Mouse (Mus musculus): Measurements from ENCODE around the gene St3gal2. TPM values are rescaled to one million over a fixed set of nuclear protein-coding genes. Genes with fewer than 3 reads are reported as not detected.

Gene St3gal2
- 18.3 and 20.5 TPM in 2 replicates for polyA plus RNA-seq (2015; fragmentation: Nextera tagmentation; extraction: Ambion mirVana)

- H3K9me3 ChIP-seq, result no peaks in the 10 kb centered on the region
- H3K9ac ChIP-seq, result peak within 1 kb of the TSS; percentile 92
- H3K4me2 ChIP-seq, result peak within 1 kb of the TSS; percentile 71
- ATAC-seq (ENCODE audit: borderline replicate concordance, extremely low read depth, low FRiP score, low TSS enrichment), result peak; percentile 98
- H3K4me3 ChIP-seq, result peak within 1 kb of the TSS; percentile 88
- no peaks in the 10 kb centered on the region for H3K27me3 ChIP-seq
- peak within 1 kb of the TSS; percentile 69 for H3K27ac ChIP-seq
- WGBS, result 1% methylated on average over 36 of the region's 36 CpGs
- H3K4me1 ChIP-seq, result peaks cover 22% of the 10 kb centered on the region
- H3K36me3 ChIP-seq, result no peaks in the 10 kb centered on the region
Measured at GRCm38 (mm10) chr8:110919341-110920031, at the start of gene St3gal2. Gene St3gal2, plus strand, starts transcription at chr8:110919922.

- 89% methylated on average over 2 of the region's 2 CpGs for WGBS
- H3K9me3 ChIP-seq, result no peaks in the 10 kb centered on the region
- H3K9ac ChIP-seq, result no peak overlapping the region
- H3K36me3 ChIP-seq, result peaks cover 89% of the 10 kb centered on the region
- ATAC-seq (ENCODE audit: borderline replicate concordance, extremely low read depth, low FRiP score, low TSS enrichment), result no peak
- no peak overlapping the region for H3K4me2 ChIP-seq
- no peak overlapping the region for H3K4me3 ChIP-seq
- no peak overlapping the region for H3K27ac ChIP-seq
- no peaks in the 10 kb centered on the region for H3K4me1 ChIP-seq
- H3K27me3 ChIP-seq, result no peaks in the 10 kb centered on the region
Measured at GRCm38 (mm10) chr8:110870501-110870900, 49.2 kb upstream of the St3gal2 start.

DNA sequence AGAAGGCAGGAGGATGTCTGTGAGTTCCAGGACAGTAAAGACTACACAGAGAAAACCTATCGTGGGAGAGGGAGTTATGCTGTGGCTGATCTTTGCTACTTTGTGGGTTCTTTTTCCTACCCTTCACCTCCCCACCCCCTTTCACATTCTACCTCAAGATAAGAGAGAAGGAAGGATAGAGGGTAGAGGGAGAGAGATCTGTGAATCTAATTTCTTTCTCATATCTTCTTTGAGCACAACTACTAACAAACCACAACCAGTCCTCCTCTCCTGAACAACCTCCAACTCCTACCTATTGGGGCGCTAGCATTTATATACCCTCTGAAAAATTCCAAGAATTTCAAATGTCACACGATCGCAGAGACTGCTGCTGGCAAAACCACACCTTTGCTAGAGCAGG is 41.9 kb upstream of the St3gal2 start:
- ATAC-seq (ENCODE audit: borderline replicate concordance, extremely low read depth, low FRiP score, low TSS enrichment), result no peak
- Histone ChIP-seq H3K4me3 (no peak overlapping the region), H3K4me1 (no peaks in the 10 kb centered on the region), H3K27ac (no peak overlapping the region), H3K27me3 (no peaks in the 10 kb centered on the region), H3K9me3 (no peaks in the 10 kb centered on the region), H3K36me3 (peaks cover 83% of the 10 kb centered on the region), H3K9ac (no peak overlapping the region), H3K4me2 (no peak overlapping the region)
- 83% methylated on average over 4 of the region's 4 CpGs for WGBS

GRCm38 (mm10) chr8:110881741-110882310 is 37.9 kb upstream of the St3gal2 start:
- Histone ChIP-seq H3K36me3 (peaks cover 72% of the 10 kb centered on the region), H3K27me3 (no peaks in the 10 kb centered on the region), H3K4me2 (no peak overlapping the region), H3K4me3 (no peak overlapping the region), H3K9me3 (no peaks in the 10 kb centered on the region), H3K9ac (no peak overlapping the region), H3K27ac (no peak overlapping the region), H3K4me1 (no peaks in the 10 kb centered on the region)
- ATAC-seq (ENCODE audit: borderline replicate concordance, extremely low read depth, low FRiP score, low TSS enrichment), result no peak
- WGBS, result 91% methylated on average over 10 of the region's 10 CpGs

GRCm38 (mm10) chr8:110883824-110884223 is 35.9 kb upstream of the St3gal2 start:
- H3K4me2 ChIP-seq, result no peak overlapping the region
- no peaks in the 10 kb centered on the region for H3K27me3 ChIP-seq
- 94% methylated on average over 18 of the region's 18 CpGs for WGBS
- no peak for ATAC-seq (ENCODE audit: borderline replicate concordance, extremely low read depth, low FRiP score, low TSS enrichment)
- peaks cover 58% of the 10 kb centered on the region for H3K36me3 ChIP-seq
- H3K9ac ChIP-seq, result no peak overlapping the region
- H3K4me3 ChIP-seq, result no peak overlapping the region
- H3K9me3 ChIP-seq, result no peaks in the 10 kb centered on the region
- H3K27ac ChIP-seq, result no peak overlapping the region
- no peaks in the 10 kb centered on the region for H3K4me1 ChIP-seq

DNA sequence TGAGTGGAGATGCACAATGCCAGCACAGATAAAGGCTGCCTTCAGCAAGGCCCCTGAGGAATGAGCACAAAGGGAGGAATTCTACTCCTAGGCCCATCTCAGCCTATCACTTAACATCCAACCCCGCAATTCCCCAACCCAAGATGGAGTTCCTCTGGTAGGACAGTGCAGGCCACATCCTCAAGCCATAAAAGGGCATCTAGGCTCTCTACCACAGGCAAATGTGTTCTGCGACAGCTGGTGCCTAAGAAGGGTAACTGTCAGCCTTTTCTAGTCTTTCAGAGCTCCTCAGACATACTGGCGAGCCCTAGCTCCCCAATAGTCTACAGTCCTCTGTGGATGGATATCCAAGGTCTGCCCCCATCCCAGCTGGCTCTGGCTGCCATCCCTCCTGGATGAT is 33.1 kb upstream of the St3gal2 start:
- Histone ChIP-seq H3K27ac (no peak overlapping the region), H3K4me2 (no peak overlapping the region), H3K4me1 (no peaks in the 10 kb centered on the region), H3K27me3 (no peaks in the 10 kb centered on the region), H3K9me3 (no peaks in the 10 kb centered on the region), H3K4me3 (no peak overlapping the region), H3K36me3 (peaks cover 33% of the 10 kb centered on the region), H3K9ac (no peak overlapping the region)
- 90% methylated on average over 3 of the region's 3 CpGs for WGBS
- no peak for ATAC-seq (ENCODE audit: borderline replicate concordance, extremely low read depth, low FRiP score, low TSS enrichment)

DNA sequence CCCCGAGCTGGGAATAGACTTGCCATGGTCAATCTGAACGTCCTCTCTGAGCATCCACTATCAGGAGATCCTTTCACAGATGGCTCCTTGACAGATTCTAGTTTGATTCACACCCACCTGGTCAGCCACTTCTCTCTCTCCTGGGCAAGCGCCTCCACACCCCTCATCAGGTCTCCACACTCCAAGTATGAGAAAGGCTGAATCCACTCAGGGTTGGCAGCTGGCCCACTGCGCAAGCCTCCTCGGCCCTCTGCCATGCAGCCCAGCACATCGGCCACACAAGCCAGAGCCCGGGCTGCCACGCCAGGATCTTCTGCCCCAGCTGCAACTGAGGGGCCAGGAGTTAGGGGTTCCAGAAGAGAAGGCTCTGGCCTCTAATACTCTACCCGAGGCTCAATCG is 32.2 kb upstream of the St3gal2 start:
- ATAC-seq (ENCODE audit: borderline replicate concordance, extremely low read depth, low FRiP score, low TSS enrichment), result no peak
- no peak overlapping the region for H3K27ac ChIP-seq
- H3K9me3 ChIP-seq, result no peaks in the 10 kb centered on the region
- no peak overlapping the region for H3K4me3 ChIP-seq
- H3K27me3 ChIP-seq, result no peaks in the 10 kb centered on the region
- peaks cover 24% of the 10 kb centered on the region for H3K36me3 ChIP-seq
- H3K4me1 ChIP-seq, result no peaks in the 10 kb centered on the region
- WGBS, result 89% methylated on average over 10 of the region's 10 CpGs
- no peak overlapping the region for H3K4me2 ChIP-seq
- H3K9ac ChIP-seq, result no peak overlapping the region

- 87% methylated on average over 8 of the region's 8 CpGs for WGBS
- Histone ChIP-seq H3K4me2 (no peak overlapping the region), H3K36me3 (peaks cover 15% of the 10 kb centered on the region), H3K27ac (no peak overlapping the region), H3K9me3 (no peaks in the 10 kb centered on the region), H3K27me3 (no peaks in the 10 kb centered on the region), H3K9ac (no peak overlapping the region), H3K4me3 (no peak overlapping the region), H3K4me1 (no peaks in the 10 kb centered on the region)
- no peak for ATAC-seq (ENCODE audit: borderline replicate concordance, extremely low read depth, low FRiP score, low TSS enrichment)
Measured at GRCm38 (mm10) chr8:110888441-110888840, 31.3 kb upstream of the St3gal2 start.

- Histone ChIP-seq H3K27ac (no peak overlapping the region), H3K4me2 (no peak overlapping the region), H3K36me3 (peaks cover 11% of the 10 kb centered on the region), H3K9me3 (no peaks in the 10 kb centered on the region), H3K4me3 (no peak overlapping the region), H3K9ac (no peak overlapping the region), H3K4me1 (no peaks in the 10 kb centered on the region), H3K27me3 (no peaks in the 10 kb centered on the region)
- ATAC-seq (ENCODE audit: borderline replicate concordance, extremely low read depth, low FRiP score, low TSS enrichment), result no peak
- WGBS, result 84% methylated on average over 16 of the region's 16 CpGs
Measured at GRCm38 (mm10) chr8:110888860-110889259, 30.9 kb upstream of the St3gal2 start.

DNA sequence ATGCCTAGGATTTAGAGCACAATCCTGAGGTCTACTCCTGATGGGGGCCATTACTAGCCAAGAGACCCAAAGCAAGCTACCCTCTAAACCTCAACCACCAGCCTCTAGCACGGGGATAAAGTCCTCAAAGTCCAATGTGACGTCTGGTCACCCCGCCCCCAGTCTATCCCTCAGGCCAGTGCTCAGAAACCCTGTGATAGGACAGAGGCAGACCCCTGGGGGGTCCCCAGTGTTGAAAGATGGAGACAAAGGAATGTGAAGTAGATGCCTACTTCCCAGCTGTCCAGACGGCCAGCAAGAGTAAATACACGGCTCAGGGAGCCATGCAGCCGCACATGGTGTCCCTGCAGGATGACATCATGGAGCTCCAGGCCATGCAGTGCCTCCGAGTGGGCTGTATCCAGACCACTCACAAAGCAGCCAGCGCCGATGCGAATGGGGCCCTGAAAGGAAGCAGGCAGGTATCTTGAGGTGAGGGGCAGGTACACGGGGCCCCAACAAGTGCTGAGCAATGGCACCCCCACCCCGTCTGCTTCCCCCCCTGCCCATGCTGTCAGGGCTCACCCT is 29.7 kb upstream of the St3gal2 start:
- Histone ChIP-seq H3K4me3 (no peak overlapping the region), H3K9me3 (no peaks in the 10 kb centered on the region), H3K9ac (no peak overlapping the region), H3K4me1 (no peaks in the 10 kb centered on the region), H3K27me3 (no peaks in the 10 kb centered on the region), H3K36me3 (0 out of 2 replicates have a peak, but pooled peaks cover under 1% of the 10 kb centered on the region), H3K27ac (no peak overlapping the region), H3K4me2 (no peak overlapping the region)
- WGBS, result 43% methylated on average over 12 of the region's 12 CpGs
- no peak for ATAC-seq (ENCODE audit: borderline replicate concordance, extremely low read depth, low FRiP score, low TSS enrichment)

DNA sequence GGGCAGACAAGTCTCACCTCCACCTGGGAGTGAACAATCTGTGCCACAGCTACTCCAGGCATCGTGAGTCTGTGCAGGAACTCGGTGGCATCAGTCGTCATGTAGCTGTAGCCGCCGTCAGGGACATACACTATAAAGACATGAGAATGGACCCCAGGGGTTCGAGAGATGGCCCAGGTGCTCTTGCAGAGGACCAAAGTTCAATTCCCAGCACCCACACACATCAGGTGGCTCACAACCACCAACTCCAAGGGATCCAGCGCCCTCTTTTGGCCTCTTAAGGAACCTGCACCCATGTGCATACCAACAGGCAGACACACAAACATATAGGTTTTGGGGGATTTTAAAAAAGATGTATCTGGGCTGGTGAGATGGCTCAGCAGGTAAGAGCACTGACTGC is 27.7 kb upstream of the St3gal2 start:
- no peak for ATAC-seq (ENCODE audit: borderline replicate concordance, extremely low read depth, low FRiP score, low TSS enrichment)
- 88% methylated on average over 7 of the region's 7 CpGs for WGBS
- no peaks in the 10 kb centered on the region for H3K4me1 ChIP-seq

DNA sequence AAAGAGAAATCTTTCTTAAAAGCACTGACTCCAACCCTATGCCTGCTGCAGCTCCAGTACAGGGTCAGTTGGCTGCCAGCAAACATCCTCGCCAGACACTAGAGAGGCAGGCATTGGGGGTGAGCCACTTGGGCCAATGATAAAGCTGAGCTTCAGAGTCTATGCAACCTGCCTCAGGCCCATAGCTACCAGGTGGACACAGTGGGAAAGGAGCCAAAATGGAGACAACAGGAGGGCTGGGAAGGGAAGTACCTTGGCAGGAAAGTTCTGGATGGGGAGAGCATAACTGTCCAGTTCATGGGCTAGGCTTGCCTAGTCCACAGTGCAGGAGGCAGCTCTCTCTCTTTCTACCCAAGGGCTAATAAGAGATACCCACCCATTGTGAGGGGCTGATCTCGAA is 26.8 kb upstream of the St3gal2 start:
- 84% methylated on average over 2 of the region's 2 CpGs for WGBS
- Histone ChIP-seq H3K9me3 (no peaks in the 10 kb centered on the region), H3K4me1 (no peaks in the 10 kb centered on the region), H3K27ac (no peak overlapping the region), H3K9ac (no peak overlapping the region), H3K4me2 (no peak overlapping the region), H3K36me3 (no peaks in the 10 kb centered on the region), H3K4me3 (no peak overlapping the region), H3K27me3 (no peaks in the 10 kb centered on the region)
- no peak for ATAC-seq (ENCODE audit: borderline replicate concordance, extremely low read depth, low FRiP score, low TSS enrichment)

More for the DNA sequence above, 27.7 kb upstream of the St3gal2 start:
- Histone ChIP-seq H3K27me3 (no peaks in the 10 kb centered on the region), H3K9me3 (no peaks in the 10 kb centered on the region), H3K9ac (no peak overlapping the region), H3K4me3 (no peak overlapping the region), H3K4me2 (no peak overlapping the region), H3K27ac (no peak overlapping the region), H3K36me3 (no peaks in the 10 kb centered on the region)
